Mouse (Mus musculus) ES-Bruce4 (cell line): ENCODE results near the gene Itln1. TPM values are rescaled to one million over a fixed set of nuclear protein-coding genes. Genes with fewer than 3 reads are reported as not detected.
A peak's percentile ranks its signal among the peaks of the same experiment; 100 is the strongest.

Experiments used
- H3K27ac ChIP-seq: 2 replicates; pipeline ENCODE4 v1.5.1; 2012; ENCODE audit warnings: low read length, inconsistent platforms; ENCODE audit not compliant: insufficient read depth
- H3K27me3 ChIP-seq: 2 replicates; pipeline ENCODE4 v1.6.1; 2012; ENCODE audit warnings: mild to moderate bottlenecking, low read length, inconsistent platforms; ENCODE audit not compliant: control insufficient read depth, poor library complexity, insufficient read depth, severe bottlenecking
- H3K36me3 ChIP-seq: 2 replicates; pipeline ENCODE4 v1.6.1; 2012; ENCODE audit warnings: inconsistent platforms, mild to moderate bottlenecking, low read length, moderate library complexity; ENCODE audit not compliant: control insufficient read depth, poor library complexity, insufficient read depth, severe bottlenecking
- H3K4me1 ChIP-seq: one replicate; pipeline ENCODE4 v1.8.1; 2011; ENCODE audit warnings: low read length; ENCODE audit not compliant: control insufficient read depth, insufficient read depth
- H3K4me3 ChIP-seq: 2 replicates; pipeline ENCODE4 v1.5.1; 2011; ENCODE audit warnings: low read depth, mild to moderate bottlenecking, low read length
- H3K9ac ChIP-seq: 2 replicates; pipeline ENCODE4 v1.6.1; 2012; ENCODE audit warnings: low read depth, mild to moderate bottlenecking, inconsistent platforms; ENCODE audit not compliant: poor library complexity, severe bottlenecking
- H3K9me3 ChIP-seq: replicated peaks from 2 replicates; pipeline ENCODE4 v1.6.1; 2012; ENCODE audit warnings: mild to moderate bottlenecking, low read length, inconsistent platforms; ENCODE audit not compliant: control insufficient read depth, poor library complexity, insufficient read depth, severe bottlenecking
- CTCF ChIP-seq: IDR thresholded peaks from one replicate; pipeline ENCODE4 v1.8.1; 2011; ENCODE audit warnings: low read depth, low read length
- EP300 ChIP-seq: IDR thresholded peaks from 2 replicates; pipeline ENCODE4 v1.6.1; 2011; ENCODE audit warnings: low read depth, low read length; ENCODE audit not compliant: insufficient read depth
- POLR2A ChIP-seq: IDR thresholded peaks from one replicate; pipeline ENCODE4 v1.8.1; 2011; ENCODE audit warnings: low read length; ENCODE audit not compliant: insufficient read depth
- polyA plus RNA-seq: library from polyadenylated mRNA; stranded (reverse); fragments of >200 nt; gene quantifications from 2 replicates; pipeline ENCODE4 v1.2.4, GENCODE M21; 2011; ENCODE audit warnings: low read depth; ENCODE audit not compliant: missing spikeins, insufficient read depth, insufficient read length

Itln1 gene
- polyA plus RNA-seq, 1 experiment: not detected

GRCm38 (mm10) chr1:171501016-171501610 is 34.0 kb downstream of the Itln1 start:
- H3K9me3 ChIP-seq: no peaks in the 10 kb centered on the region
- H3K36me3 ChIP-seq: no peaks in the 10 kb centered on the region
- H3K9ac ChIP-seq: no peak overlapping the region
- TF ChIP-seq CTCF (no peak), POLR2A (no peak), EP300 (no peak)
- H3K4me3 ChIP-seq: no peak overlapping the region
- peak overlapping the region; percentile 8; the same call in 1 of the 2 replicates for H3K27ac ChIP-seq
- no peaks in the 10 kb centered on the region for H3K27me3 ChIP-seq
- peaks cover 3% of the 10 kb centered on the region for H3K4me1 ChIP-seq

GRCm38 (mm10) chr1:171499856-171500255 is 35.2 kb downstream of the Itln1 start:
- H3K27me3 ChIP-seq: no peaks in the 10 kb centered on the region
- H3K36me3 ChIP-seq: no peaks in the 10 kb centered on the region
- peaks cover 3% of the 10 kb centered on the region for H3K4me1 ChIP-seq
- H3K4me3 ChIP-seq: no peak overlapping the region
- H3K9me3 ChIP-seq: 0 out of 2 replicates have a peak, but pooled peaks cover under 1% of the 10 kb centered on the region
- no peak overlapping the region for H3K27ac ChIP-seq
- H3K9ac ChIP-seq: no peak overlapping the region
- TF ChIP-seq CTCF: no peak
- no peak for TF ChIP-seq EP300
- no peak for TF ChIP-seq POLR2A

- H3K9ac ChIP-seq: no peak overlapping the region
- H3K27me3 ChIP-seq: no peaks in the 10 kb centered on the region
- TF ChIP-seq POLR2A (no peak), CTCF (no peak), EP300 (no peak)
- no peaks in the 10 kb centered on the region for H3K4me1 ChIP-seq
- no peak overlapping the region for H3K4me3 ChIP-seq
- H3K36me3 ChIP-seq: no peaks in the 10 kb centered on the region
- H3K9me3 ChIP-seq: peaks cover 23% of the 10 kb centered on the region
- H3K27ac ChIP-seq: no peak overlapping the region
Observed at GRCm38 (mm10) chr1:171495371-171495770, 39.7 kb downstream of the Itln1 start.

GRCm38 (mm10) chr1:171494241-171494640 is 40.9 kb downstream of the Itln1 start:
- TF ChIP-seq POLR2A (no peak), CTCF (no peak), EP300 (no peak)
- H3K27ac ChIP-seq: no peak overlapping the region
- H3K9ac ChIP-seq: no peak overlapping the region
- H3K27me3 ChIP-seq: no peaks in the 10 kb centered on the region
- H3K9me3 ChIP-seq: peaks cover 31% of the 10 kb centered on the region
- no peaks in the 10 kb centered on the region for H3K36me3 ChIP-seq
- no peak overlapping the region for H3K4me3 ChIP-seq
- no peaks in the 10 kb centered on the region for H3K4me1 ChIP-seq

GRCm38 (mm10) chr1:171478968-171479367 is 56.1 kb downstream of the Itln1 start:
- no peak overlapping the region for H3K9ac ChIP-seq
- H3K4me3 ChIP-seq: no peak overlapping the region
- TF ChIP-seq CTCF (no peak), EP300 (no peak), POLR2A (no peak)
- peak overlapping the region; percentile 39; the same call in 1 of the 2 replicates for H3K27ac ChIP-seq
- peaks cover 20% of the 10 kb centered on the region for H3K9me3 ChIP-seq
- no peaks in the 10 kb centered on the region for H3K36me3 ChIP-seq
- H3K4me1 ChIP-seq: peaks cover 2% of the 10 kb centered on the region
- no peaks in the 10 kb centered on the region for H3K27me3 ChIP-seq

DNA sequence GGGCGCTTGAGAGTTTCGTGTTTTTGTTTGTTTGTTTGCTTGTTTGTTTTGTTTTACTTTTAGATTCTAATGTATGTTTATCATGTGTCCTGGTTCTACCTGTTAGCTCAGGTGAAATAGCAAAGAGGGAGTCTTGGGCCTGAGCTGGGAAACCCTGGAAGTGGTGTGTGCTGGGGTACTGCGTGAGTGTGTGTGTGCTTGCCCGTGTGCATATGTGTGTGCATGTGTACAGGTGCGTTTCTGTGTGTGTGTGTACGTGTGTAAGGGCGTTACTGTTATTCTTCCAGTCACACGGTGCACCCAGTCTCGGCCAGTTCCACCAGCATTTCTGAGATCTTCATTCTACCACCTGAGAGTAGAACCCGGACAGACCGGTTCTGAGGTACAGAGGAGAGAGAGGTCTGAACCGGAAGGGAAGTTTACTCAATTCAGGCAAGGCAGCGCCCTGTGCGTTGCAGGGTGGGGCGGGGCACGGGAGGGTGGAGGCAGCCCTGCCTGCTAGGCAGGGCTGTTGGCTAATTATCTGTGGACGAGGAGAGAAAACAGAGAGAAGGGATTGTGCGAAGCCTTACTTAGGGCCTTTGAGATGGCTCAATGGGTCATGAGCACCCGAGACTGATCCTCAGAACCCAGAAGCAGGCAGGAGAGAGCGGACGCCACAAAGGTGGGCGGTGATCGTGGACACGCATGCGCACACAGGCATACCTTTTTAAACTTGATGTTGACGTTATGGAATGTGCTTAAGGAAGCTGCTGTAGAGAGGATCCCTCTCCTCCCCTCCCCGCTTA is 57.1 kb downstream of the Itln1 start:
- TF ChIP-seq CTCF (no peak), EP300 (peak; percentile 53; the same call in 1 of the 2 replicates)
- Histone ChIP-seq H3K36me3 (no peaks in the 10 kb centered on the region), H3K4me3 (peak overlapping the region; percentile 38), H3K4me1 (peaks cover 2% of the 10 kb centered on the region), H3K9me3 (peaks cover 16% of the 10 kb centered on the region), H3K27ac (peak overlapping the region; percentile 77), H3K27me3 (no peaks in the 10 kb centered on the region), H3K9ac (peak overlapping the region; percentile 25; the same call in 1 of the 2 replicates)
